Mouse (Mus musculus) 3134 (cell line): ENCODE measurements around the gene Ipo4.
A peak's percentile ranks its signal among the peaks of the same experiment; 100 is the strongest.

Experiments
- DNase-seq: peaks from one replicate; pipeline ENCODE4 v3.0.0-alpha.2; 2011; ENCODE audit warnings: low spot score; ENCODE audit not compliant: insufficient read length; ENCODE audit errors: extremely low read depth

The Ipo4 gene

GRCm38 (mm10) chr14:55634874-55635522 lies 759 bp downstream of the Ipo4 start:
- DNase-seq, result no peak

DNA sequence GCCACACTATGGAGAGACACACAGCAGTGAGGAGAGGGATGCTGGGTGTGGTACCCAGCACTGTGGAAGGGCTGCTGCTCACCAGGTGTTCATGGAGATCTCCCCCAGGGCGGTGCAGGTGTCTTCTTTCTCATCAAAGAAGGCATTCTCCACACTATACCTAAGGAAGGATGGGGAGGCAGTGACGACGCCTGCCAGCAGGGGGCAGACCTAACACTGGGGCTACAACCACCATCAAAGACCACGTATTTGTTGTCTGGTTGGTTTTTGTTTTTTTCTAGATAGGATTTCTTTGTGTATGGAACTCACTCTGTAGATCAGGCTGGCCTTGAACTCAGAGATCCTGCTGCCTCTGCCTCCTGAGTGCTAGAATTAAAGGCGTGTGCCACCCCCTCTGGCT lies 6.4 kb downstream of the Ipo4 start:
- DNase-seq, result no peak

- no peak for DNase-seq
Observed at GRCm38 (mm10) chr14:55628077-55628827, 7.5 kb downstream of the Ipo4 start.

- no peak for DNase-seq
Observed at GRCm38 (mm10) chr14:55618486-55619195, 17.1 kb downstream of the Ipo4 start.

- no peak for DNase-seq
Observed at GRCm38 (mm10) chr14:55617822-55618221, 17.9 kb downstream of the Ipo4 start, which contains the start of gene Rec8. Rec8 (plus strand) TSS chr14:55618037.

GRCm38 (mm10) chr14:55616844-55617243 lies 18.9 kb downstream of the Ipo4 start:
- no peak for DNase-seq

- no peak for DNase-seq
Observed at GRCm38 (mm10) chr14:55615876-55616275, 19.9 kb downstream of the Ipo4 start.

DNA sequence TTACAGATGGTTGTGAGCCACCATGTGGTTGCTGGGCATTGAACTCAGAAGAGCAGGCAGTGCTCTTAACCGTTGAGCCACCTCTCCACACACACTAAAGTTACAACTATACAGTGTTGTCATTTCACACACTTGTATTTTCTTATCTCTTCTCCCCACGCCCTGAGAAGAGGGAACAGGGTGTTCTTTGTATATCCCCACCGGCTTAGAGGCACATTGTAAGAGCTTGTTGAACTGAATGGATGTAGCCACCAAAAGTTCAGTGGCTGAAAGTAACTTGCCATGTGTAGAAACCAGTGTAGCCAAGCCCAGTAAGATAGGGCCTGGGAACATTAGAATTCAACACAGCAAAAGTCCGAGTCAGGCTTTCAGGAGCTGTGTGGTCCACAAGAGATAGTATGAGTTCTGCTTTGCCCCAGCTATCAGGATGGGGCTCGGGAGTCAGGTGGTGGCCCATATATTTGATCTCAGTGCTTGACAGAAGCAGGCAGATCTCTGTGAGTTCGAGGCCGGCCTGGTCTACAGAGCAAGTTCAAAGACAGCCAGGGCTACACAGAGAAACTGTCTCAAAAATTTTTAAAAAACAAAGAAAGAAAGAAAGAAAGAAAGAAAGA lies 21.1 kb downstream of the Ipo4 start:
- DNase-seq, result no peak

GRCm38 (mm10) chr14:55613346-55613745 lies 22.4 kb downstream of the Ipo4 start:
- DNase-seq, result no peak

DNA sequence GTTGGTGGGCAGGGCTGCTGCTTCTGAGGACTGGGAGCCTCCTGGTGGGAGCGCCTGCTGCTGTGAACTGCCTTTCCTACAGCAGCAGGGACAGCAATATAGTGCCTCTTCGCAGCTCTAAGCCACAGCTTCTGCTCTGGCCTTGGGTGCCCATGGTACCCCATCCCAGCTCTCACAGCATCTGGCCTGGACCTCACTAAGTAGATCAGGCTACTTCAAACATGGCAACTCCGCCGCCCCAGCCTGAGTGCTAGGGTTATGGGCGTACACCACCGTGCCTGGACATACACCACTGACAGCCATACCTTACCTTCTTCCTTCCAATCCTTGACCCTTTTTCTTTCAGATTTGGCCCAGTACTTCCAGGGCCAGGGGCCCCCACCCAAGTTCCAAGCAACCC lies 27.4 kb downstream of the Ipo4 start:
- no peak for DNase-seq

GRCm38 (mm10) chr14:55605743-55606459 lies 29.9 kb downstream of the Ipo4 start:
- DNase-seq, result no peak

- no peak for DNase-seq
Observed at GRCm38 (mm10) chr14:55604823-55605222, 30.9 kb downstream of the Ipo4 start.

DNA sequence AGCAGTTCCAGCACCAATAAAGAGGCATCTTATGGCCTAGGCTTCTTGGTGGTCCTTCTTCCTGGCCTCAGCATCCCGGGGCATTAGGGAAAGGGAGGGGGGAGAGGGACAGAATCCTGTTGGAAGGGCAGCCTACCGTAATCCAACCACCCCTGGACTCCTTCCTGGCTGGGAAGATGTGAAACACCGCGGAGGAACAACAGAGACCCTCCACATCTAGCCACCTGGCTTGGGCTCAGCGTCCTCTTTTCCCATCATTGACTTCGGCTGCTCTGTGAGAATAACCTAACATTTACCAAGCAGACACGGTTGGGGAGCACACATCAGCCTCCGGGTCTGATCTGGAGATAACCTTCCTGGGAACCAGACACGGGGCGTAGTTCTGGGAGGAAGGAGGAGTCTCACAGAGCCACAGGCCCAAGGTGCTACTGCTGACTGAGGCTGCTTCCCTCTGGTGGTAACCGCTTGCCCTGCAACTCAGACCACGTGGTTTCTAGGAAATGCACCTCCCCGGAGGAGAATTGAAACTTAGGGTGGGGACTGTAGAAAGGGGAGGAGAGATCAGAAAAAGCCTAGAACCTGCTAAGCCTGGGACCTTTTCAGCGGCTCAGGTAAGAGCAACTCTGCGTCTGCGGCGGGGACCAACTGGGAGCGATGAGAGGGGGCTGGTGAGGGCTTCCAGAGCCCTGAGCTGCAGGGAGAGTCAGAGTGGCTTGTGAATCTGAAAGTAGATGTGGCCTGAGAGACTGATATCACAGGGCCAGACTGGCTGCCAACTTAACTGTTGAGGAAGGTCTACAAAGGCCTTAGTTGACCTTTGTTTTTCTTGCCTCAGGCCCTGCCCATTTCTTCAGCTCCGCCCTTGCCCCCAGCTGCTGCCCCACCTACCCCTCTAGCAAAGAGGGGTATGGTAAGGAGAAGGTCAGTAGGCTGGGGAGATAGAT lies 31.9 kb downstream of the Ipo4 start:
- peak; percentile 62 for DNase-seq

DNA sequence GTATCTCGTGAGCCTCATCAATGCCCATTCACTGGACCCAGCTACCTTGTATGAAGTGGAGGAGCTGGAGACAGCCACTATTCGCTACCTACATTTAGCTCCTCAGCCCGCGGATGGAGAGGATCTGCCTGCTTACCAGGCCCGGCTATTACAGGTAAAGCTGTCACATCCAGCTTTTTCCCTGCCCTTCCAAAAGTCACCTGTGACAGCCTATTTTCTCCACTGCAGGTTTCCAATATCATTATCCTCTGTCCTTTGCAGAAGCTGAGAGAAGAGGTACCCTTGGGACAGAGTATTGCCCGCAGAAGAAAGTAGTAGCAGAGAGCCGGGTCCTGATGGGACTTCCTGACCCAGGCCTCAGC lies 32.5 kb downstream of the Ipo4 start, which contains the start of gene Irf9:
Gene Irf9, plus strand, starts transcription at position 301 of the 362 bp plus-strand sequence.
- DNase-seq, result no peak

GRCm38 (mm10) chr14:55598521-55599390 lies 37.0 kb downstream of the Ipo4 start:
- DNase-seq, result no peak

- no peak for DNase-seq
Observed at GRCm38 (mm10) chr14:55596036-55596690, 39.6 kb downstream of the Ipo4 start.

DNA sequence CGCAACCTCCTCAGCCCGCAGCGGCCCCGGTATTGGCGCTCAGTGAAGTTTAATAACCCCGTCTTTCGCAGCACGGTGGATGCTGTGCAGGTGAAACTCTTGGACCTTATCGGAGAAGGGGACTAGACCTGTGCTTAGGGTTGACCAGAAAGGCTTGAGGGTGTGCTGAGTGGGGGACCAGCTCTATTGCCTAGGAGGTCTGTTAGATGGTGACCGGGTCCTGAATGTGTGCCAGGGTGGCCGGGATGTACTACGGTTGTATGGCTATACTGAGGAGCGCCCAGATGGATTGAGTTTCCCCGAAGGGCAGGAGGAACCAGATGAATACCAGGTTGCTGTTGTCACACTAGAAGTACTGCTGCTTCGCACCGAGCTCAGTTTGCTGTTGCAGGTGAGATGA lies 43.5 kb downstream of the Ipo4 start:
- no peak for DNase-seq

DNA sequence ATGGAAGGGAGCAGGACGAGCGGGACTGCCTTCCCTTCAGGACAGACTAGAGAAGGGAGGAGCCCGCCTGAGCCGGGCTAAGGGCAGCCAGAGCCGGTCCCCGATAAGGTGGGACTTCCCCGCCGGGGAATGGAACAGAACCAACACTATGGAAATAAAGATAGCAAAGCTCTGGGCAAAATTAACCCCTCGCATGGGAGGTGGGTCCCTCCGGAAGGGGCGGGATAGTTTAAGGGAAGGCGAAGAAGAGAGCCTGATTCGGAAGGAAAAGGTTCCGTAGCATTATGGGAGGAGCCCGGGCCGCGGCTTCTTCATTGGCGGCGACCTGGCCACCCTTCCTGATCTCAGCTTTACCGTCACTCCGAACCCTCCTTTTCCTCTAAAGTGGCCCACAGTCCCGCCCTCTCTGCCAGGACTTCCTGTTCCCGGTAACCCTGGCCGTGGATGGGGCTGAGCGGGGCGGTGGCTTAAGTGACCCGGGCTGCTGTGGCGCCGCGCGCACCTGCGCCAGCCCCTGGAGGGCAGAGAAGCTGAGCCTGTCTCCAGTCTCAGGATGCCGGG lies 44.3 kb downstream of the Ipo4 start, which contains the start of gene Rnf31:
Gene Rnf31, plus strand, starts transcription at position 378 of the 561 bp plus-strand sequence.
- DNase-seq, result peak; percentile 90
